Mouse (Mus musculus) gastrocnemius, postnatal 10 days (tissue): ENCODE results near the gene Ythdf2. TPM values are rescaled to one million over a fixed set of nuclear protein-coding genes. Genes with fewer than 3 reads are reported as not detected.
A peak's percentile ranks its signal among the peaks of the same experiment; 100 is the strongest.
"Not testable (repeated sequence)": the region's sequence is repeated elsewhere in the genome, so short reads cannot be mapped to it uniquely, and the experiment has no call there.

Experiments
- DNase-seq: peaks from one replicate; pipeline ENCODE4 v3.0.0; 2021; ENCODE audit warnings: mixed read lengths
- long read RNA-seq, 2 experiments: library from polyadenylated mRNA; stranded (forward); transcript quantifications; one replicate each; pipeline ENCODE4 v2.0.0; 2021
- total RNA-seq, 2 experiments: library from RNA; stranded (reverse); gene quantifications; 2 replicates each; pipeline ENCODE4 v1.2.3; 2021

Ythdf2 gene
- 10 to 100 TPM; 31.9 to 36.0 TPM for total RNA-seq
- long read RNA-seq, experiment 1, full-length matches to known transcripts, result 72 of 72 reads
- long read RNA-seq, experiment 1, partial matches to known transcripts, result 0 of 72 reads
- long read RNA-seq, experiment 1, other reads (novel, unspliced or antisense), result 0 of 72 reads
- long read RNA-seq, experiment 2, full-length matches to known transcripts, result 61 of 65 reads
- long read RNA-seq, experiment 2, partial matches to known transcripts, result 1 of 65 reads
- long read RNA-seq, experiment 2, other reads (novel, unspliced or antisense), result 3 of 65 reads

- DNase-seq, result peak; percentile 99
Observed at GRCm38 (mm10) chr4:132211953-132212734, at the start of gene Ythdf2. Gene Ythdf2, minus strand, starts transcription at chr4:132212303.

- peak; percentile 62 for DNase-seq
Observed at GRCm38 (mm10) chr4:132260404-132261379, 48.6 kb upstream of the Ythdf2 start.

GRCm38 (mm10) chr4:132259248-132259647 is 47.1 kb upstream of the Ythdf2 start:
- DNase-seq, result no peak

GRCm38 (mm10) chr4:132256384-132256783 is 44.3 kb upstream of the Ythdf2 start:
- DNase-seq, result no peak

GRCm38 (mm10) chr4:132254986-132255385 is 42.9 kb upstream of the Ythdf2 start:
- DNase-seq, result no peak

GRCm38 (mm10) chr4:132253622-132254021 is 41.5 kb upstream of the Ythdf2 start:
- DNase-seq, result no peak

GRCm38 (mm10) chr4:132253128-132253527 is 41.0 kb upstream of the Ythdf2 start:
- DNase-seq, result no peak

GRCm38 (mm10) chr4:132251596-132251995 is 39.5 kb upstream of the Ythdf2 start:
- no peak for DNase-seq

- no peak for DNase-seq
Observed at GRCm38 (mm10) chr4:132247451-132247997, 35.4 kb upstream of the Ythdf2 start.

GRCm38 (mm10) chr4:132245643-132246042 is 33.5 kb upstream of the Ythdf2 start:
- no peak for DNase-seq

- no peak for DNase-seq
Observed at GRCm38 (mm10) chr4:132241208-132241607, 29.1 kb upstream of the Ythdf2 start.

GRCm38 (mm10) chr4:132240367-132240766 is 28.3 kb upstream of the Ythdf2 start:
- DNase-seq, result no peak

- DNase-seq, result no peak
Observed at GRCm38 (mm10) chr4:132238356-132238755, 26.3 kb upstream of the Ythdf2 start.

GRCm38 (mm10) chr4:132234710-132235109 is 22.6 kb upstream of the Ythdf2 start:
- no peak for DNase-seq

GRCm38 (mm10) chr4:132230422-132230821 is 18.3 kb upstream of the Ythdf2 start:
- no peak for DNase-seq

- not testable (repeated sequence) for DNase-seq
Observed at GRCm38 (mm10) chr4:132222001-132222400, 9.9 kb upstream of the Ythdf2 start.

GRCm38 (mm10) chr4:132218439-132218838 is 6.3 kb upstream of the Ythdf2 start:
- DNase-seq, result not testable (repeated sequence)

- no peak for DNase-seq
Observed at GRCm38 (mm10) chr4:132217781-132218180, 5.7 kb upstream of the Ythdf2 start.

- DNase-seq, result no peak
Observed at GRCm38 (mm10) chr4:132216602-132217001, 4.5 kb upstream of the Ythdf2 start.

GRCm38 (mm10) chr4:132214847-132215246 is 2.7 kb upstream of the Ythdf2 start:
- DNase-seq, result no peak

GRCm38 (mm10) chr4:132211091-132211942 is 786 bp downstream of the Ythdf2 start:
- peak; percentile 37 for DNase-seq
